Mouse (Mus musculus): Measurements from ENCODE around the gene 4933405L10Rik.

4933405L10Rik gene

GRCm38 (mm10) chr8:105707498-105708403 lies at the start of gene 4933405L10Rik, which contains the start of gene Enkd1:
Gene 4933405L10Rik (plus strand): TSS chr8:105707655.
Gene Enkd1 (minus strand): TSS chr8:105708210.
- DNase-seq: peak; percentile 97

- peak; percentile 58 for DNase-seq
These were observed 46.3 kb upstream of the 4933405L10Rik start for GRCm38 (mm10) chr8:105661167-105661566.

- DNase-seq: no peak
These were observed 29.6 kb upstream of the 4933405L10Rik start for GRCm38 (mm10) chr8:105677891-105678290.

GRCm38 (mm10) chr8:105685325-105685724 lies 22.1 kb upstream of the 4933405L10Rik start:
- no peak for DNase-seq

- peak; percentile 64 for DNase-seq
These were observed 21.6 kb upstream of the 4933405L10Rik start, which contains the start of gene Carmil2 for GRCm38 (mm10) chr8:105685796-105686308. Gene Carmil2 (plus strand): TSS chr8:105686274.

- DNase-seq: no peak
These were observed 20.9 kb upstream of the 4933405L10Rik start for GRCm38 (mm10) chr8:105686551-105686950.

GRCm38 (mm10) chr8:105687512-105687911 lies 19.9 kb upstream of the 4933405L10Rik start:
- DNase-seq: no peak

- no peak for DNase-seq
These were observed 19.2 kb upstream of the 4933405L10Rik start for GRCm38 (mm10) chr8:105688242-105688752.

- DNase-seq: no peak
These were observed 18.0 kb upstream of the 4933405L10Rik start for GRCm38 (mm10) chr8:105689256-105689982.

- no peak for DNase-seq
These were observed 17.5 kb upstream of the 4933405L10Rik start for GRCm38 (mm10) chr8:105689983-105690360.

- no peak for DNase-seq
These were observed 16.5 kb upstream of the 4933405L10Rik start for GRCm38 (mm10) chr8:105690978-105691377.

GRCm38 (mm10) chr8:105692449-105693182 lies 14.8 kb upstream of the 4933405L10Rik start:
- no peak for DNase-seq

- peak; percentile 82 for DNase-seq
These were observed 13.8 kb upstream of the 4933405L10Rik start for GRCm38 (mm10) chr8:105693648-105694047.

- peak; percentile 69 for DNase-seq
These were observed 13.2 kb upstream of the 4933405L10Rik start for GRCm38 (mm10) chr8:105694051-105694799.

GRCm38 (mm10) chr8:105695080-105695780 lies 12.2 kb upstream of the 4933405L10Rik start:
- DNase-seq: no peak

GRCm38 (mm10) chr8:105697196-105697780 lies 10.2 kb upstream of the 4933405L10Rik start:
- no peak for DNase-seq

GRCm38 (mm10) chr8:105698734-105699133 lies 8.7 kb upstream of the 4933405L10Rik start:
- DNase-seq: no peak

GRCm38 (mm10) chr8:105699488-105700215 lies 7.8 kb upstream of the 4933405L10Rik start:
- no peak for DNase-seq

GRCm38 (mm10) chr8:105700566-105700965 lies 6.9 kb upstream of the 4933405L10Rik start:
- no peak for DNase-seq

Measured in retina, postnatal 1 day (tissue).